Mouse (Mus musculus): Measurements from ENCODE around the gene Acoxl.

Gene Acoxl

DNA sequence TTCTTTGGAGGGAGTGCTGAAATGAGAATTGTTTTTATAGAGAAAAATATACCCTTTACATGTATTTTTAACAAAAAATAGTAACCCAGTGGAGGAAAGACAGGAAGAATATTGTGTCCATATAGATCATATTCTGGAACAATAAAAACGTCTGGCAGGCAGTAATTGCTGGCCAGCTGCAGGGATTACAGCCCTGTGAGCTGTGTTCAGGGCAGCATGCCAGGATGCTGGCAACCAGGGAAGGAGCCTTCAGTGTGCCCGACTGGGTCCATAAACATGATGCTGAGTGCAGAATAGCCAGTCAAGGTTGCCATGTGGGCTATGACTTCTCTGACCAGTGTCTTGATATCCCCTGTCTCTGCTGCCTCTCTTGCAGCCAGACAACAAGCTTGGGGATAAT is 122.5 kb downstream of the Acoxl start:
- no peak for DNase-seq

DNA sequence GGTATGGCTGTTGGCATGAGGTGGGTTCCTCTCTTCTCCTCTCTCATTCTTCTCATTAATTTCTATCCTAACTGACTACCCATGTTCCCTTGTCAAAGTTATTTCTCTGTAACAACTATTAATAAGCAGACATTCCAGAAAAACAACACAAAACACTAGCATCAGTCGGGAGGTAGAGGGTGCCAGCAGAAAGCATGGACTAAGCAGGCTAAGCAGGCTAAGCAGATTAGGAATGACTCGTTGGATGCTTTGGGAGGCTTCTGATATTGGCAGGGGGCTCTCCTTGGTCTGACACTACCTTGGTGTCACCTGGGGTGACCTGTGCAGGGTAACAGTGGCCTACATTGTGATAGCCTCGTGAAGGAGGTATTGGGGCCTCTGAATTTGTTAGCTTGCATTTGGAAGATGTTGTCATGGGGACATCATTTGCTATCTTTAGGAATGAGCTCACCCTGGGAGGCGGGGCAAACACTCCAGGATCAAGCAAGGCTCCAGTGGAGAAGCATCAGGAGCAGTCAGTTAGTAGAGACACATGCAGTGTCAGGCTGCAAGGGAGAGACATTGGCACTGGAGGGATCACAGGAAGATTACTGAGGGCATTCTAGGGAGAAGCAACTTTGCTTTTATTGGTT is 123.2 kb downstream of the Acoxl start:
- DNase-seq = no peak

DNA sequence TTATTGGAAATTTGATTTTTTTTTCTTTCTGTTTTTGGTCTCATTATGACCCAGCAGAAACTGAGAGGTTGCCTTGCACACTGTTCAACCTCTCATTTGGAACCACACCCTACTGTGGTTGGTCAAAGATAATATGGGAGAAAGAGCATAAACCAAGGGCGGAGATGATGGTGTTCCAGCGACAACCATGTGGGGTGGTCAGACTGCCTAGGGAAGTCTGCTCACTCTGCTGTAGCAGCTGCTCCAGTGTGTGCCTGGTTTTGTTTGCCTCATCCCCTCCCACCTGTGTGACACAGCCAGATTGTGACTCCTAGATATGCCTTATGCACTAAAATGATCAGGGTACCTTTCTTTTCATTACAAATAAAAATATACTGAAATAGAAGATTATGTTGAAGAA is 130.3 kb downstream of the Acoxl start:
- no peak for DNase-seq

DNA sequence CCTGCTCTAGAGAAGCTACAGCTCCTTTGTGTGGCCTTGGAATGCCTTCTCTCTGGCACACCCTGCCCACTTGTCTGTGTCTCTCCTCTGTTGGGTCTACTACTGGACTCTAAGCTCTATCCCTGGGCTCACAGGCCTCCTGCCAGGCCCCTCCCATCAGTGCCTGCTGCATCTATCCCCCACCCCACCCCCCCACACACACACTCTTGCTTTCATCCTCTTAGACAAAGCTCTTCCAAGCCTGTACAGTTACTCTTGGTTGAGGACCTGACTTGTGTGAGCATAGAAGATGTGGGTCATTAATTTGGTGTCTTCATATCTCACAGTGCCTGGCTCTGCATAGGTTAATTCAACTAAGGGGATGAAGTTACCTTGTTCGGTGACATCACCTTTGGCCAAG is 137.6 kb downstream of the Acoxl start:
- DNase-seq = no peak

DNA sequence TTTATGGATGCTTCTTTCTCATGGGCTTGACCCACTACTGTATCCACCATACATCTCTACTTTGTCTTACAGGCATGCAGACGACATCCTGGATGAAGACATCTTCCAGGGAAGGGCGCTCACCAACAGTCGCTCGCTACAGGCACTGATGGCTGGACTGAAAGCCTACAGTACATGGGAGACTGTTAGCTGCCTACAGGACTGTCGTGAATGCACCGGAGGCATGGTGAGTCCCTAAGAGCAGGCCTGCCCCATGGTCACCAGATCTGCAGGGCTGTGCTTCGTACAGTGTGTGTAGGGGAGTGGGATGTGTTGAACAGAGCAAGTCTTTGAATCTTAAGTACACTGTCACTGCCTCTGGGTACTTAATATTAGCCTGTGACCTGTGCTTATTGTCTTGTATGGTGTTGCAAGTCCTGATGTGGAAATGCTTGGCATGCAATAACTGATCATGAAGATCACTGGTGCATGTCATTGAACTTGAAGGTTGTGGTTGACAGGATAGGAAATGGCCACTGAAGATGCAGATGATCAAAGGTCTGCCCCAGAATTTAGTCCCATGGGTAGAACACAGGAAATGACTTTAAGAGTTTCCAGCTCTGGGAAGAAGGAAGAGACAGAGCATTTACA is 140.0 kb downstream of the Acoxl start:
- DNase-seq = no peak

DNA sequence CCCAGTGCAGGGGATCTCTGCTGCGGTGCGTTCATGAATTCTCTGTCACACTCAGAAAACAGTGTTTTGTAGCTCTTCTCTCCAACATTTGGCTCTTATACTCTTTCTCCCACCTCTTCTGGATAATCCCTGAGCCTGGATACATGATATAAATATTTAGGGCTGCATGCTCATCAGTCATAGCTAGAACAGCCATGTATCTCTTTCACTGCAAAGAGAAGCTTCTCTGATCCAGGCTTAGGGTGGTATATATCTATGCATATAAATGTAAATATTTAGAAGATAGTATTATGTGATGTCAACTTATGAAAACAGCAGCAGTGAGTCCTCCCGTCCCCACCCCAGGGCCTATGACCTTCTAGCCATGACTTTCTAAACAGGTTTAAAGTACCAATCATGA is 143.9 kb downstream of the Acoxl start:
- DNase-seq = no peak

DNA sequence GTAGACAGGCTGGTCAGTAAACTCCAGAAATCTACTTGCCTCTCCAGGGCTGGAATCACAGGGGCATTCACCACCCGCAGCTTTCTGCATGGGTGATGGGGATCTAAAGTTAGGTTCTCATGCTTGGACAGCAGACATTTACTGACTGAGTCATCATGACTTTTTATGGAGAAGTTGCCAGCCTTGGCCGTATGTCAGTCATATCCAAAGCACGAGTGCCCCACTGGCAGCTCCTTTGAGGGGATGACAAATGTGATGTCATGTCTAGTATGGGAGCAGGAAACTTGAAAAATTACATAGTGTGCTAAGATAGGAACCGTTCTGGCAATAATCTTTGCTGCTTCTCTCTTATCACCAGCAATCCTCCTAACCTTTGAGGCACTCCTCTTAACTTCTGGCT is 144.6 kb downstream of the Acoxl start:
- no peak for DNase-seq

DNA sequence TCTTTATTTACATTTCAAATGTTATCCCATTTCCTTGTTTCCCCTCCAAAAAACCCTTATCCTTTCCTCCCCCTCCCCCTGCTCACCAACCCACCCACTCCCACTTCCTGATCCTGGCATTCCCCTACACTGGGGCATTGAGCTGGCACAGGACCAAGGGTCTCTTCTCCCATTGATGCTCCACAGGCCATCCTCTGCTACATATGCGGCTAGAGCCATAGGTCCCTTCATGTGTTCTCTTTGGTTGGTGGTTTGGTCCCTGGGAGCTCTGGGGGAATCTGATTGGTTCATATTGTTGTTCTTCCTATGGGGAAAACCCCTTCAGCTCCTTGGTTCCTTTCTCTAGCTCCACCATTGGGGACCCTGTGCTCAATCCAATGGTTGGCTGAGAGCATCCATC is 145.3 kb downstream of the Acoxl start:
- no peak for DNase-seq

DNA sequence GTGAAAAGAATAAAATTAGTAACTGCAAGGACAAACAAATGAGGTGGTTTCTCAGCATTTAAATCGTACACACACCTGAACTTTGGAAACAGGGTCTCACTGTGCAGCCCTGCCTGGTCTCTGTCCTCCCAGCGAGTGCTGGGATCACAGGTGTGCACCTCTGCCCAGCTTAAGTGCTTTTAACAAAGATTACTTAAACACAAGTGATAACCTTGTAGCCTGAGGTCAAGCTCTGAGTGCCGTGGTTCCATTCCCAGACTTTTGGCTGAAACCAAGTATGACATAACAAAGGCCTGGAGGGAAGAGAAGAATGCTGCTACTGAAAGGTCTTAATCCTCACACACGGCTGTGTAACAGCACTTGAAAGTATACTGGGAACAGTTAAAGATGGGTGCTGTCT is 149.0 kb downstream of the Acoxl start:
- DNase-seq = no peak

DNA sequence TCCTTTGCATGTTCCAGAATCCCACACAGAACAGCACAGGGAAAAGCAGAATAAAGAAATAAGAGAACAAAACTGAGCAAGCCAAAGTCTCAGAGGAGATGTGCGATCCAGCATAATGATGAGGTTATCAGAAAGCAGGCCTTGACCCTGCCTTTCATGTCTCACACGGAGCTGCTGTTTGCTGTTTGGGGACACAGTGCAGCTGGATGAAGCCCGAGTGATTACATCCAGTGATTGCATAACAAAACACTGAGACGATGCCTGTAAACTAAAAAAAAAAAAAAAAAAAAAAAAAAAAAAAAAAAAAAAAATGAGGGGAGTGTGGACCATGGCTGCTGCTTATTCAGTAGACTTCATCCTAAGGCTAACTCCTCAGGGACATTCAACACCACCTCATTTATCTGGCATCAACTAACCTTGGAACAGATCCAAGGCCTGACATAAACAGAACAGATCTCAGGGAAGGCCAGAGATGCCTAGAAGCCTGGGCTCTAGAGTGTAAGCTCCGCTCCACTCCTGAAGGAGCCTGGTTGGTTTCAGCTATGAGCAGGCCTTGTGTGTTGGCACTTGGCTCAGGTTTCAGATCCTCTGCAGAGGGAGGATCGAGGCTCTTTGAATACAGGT is 152.3 kb downstream of the Acoxl start:
- DNase-seq = no peak

DNA sequence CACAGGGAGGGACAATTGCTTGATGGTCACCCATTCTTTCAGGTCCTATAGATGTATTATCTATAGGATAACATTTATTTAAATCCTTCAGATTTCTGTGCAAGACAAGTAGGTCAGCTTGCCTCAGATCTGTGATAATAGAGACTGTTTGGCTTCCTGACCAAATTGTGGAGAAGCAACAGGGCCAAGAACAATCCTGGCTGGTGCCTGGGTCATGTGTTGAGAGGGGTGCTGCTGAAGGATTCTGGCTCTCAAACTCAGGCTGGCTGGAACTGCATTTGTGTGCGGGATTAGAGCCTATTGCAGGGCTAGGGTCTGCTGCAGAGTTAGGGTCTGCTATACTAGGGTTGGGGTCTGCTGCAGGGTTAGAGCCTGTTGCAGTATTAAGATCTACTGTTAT is 153.0 kb downstream of the Acoxl start:
- DNase-seq = no peak

DNA sequence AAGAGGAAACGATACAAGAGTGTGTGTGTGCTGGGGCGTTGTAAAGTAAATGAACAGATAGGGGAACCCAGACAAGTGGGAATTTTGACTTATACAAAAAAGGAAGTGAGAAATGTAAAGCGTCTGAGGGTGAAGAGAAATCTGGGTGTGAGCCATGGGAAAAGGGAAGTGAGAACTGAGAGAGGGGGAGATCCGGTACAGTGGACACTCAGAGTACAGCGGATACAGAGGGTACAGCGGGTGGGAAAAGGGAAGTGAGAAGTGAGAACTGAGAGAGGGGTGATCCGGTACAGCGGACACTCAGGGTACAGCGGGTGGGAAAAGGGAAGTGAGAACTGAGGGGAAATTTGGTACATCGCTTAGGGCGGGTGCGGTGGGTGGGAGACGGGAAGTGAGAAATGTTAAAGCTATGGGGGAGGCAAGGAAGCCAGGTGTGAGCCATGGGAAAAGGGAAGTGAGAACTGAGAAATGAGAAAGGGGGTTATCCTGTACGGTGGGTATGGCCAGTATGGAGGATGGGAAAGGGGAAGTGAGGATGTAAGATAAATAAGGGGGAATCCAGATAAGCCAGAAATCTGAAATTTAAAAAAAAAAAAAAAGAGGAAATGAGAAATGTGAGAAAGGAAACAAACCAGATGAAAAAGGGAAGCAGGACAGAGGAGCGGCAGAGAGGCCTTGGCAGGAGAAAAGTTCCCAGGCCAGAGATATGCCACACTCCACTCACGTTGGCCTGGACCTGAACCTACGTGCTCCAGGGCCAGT is 170.2 kb downstream of the Acoxl start:
- DNase-seq = no peak

DNA sequence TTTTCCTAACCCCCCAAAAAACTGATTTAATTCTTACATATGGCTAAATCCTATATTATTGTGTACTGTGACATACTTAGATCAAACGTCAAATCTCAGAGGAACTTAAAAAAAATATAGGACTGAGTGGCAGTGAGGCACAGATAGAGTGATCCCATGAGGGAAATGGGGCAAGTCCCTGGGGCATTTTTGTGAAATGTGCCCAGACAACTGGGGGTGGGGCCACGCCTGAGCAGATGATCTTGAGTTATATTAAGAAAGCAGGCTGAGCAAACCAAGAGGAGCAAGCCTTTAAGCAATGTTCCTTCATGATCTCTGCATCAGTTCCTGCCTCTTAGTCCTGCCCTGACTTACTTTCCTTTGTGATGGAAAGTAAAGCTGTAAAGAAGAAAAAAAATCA is 175.9 kb downstream of the Acoxl start:
- DNase-seq = no peak

DNA sequence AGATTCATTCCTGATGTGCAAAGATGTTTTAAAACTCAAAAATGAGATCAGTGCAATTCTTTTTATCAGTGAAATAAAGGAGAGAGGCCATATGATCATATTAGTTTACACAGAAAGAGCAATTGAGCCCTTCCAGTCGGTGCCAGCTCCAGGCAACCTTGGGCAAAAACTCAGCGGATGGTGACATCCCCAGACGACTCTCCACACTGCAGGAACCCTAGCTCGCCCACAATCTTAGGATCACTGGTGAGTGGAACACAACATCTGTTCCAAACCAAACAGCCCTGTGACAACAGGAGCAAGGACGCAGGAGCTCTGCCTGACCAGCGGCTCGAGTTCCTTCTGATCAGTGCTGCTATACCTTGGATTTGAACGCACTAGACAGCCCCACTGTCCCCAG is 176.9 kb downstream of the Acoxl start:
- no peak for DNase-seq

DNA sequence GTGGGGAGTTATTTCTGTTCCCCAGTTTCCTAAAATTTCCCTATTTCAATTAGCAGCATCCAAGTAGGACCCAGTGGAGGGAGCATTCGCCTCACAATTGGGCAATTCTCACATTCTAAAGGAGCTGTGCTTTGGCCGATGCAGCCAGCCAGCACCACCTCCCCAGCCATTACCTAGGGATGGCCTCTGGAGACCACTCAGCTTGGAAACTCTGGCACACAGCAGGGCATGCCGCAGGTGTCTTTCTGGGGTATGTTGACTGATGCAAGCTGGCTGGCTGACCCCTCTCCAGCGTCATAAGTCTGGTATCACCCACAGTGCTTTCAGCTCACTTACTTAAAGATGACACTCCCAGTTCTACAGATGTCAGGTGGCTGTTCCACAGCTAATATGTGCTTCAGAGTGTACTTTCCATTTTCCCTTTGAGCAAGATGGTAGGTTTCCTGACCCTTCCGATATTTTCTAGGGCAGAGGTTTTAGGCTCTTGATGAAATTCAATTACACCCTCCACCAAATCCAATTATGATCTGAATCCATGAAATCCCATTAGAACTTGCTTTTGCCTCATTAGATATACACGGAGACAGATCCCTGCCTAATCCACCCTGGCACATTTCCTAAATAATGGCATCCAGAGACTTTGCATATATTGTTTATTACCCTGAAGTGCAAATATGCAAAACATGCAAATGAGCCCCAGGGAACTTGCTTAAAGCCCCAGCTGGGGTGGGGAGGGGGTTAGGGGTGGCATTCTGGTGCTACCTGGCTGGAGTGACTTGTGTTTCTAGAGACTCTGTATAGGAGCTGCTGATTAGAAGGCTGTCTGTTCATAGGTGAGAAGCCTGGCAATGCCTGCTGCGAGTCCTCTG is 181.6 kb downstream of the Acoxl start:
- no peak for DNase-seq

DNA sequence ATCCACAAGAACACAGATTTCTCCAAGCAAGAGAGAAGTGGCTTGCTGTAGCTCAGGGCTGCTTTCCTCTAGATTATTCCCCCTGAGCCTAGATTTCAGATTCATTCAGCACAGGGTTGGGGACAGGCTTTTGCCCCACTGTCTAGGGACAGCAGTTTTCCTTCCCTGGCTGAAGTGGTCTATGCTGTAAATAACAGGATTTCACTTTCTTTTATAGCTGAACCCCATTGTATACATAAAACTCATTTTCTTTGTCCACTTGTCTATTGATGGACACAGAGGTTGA is 182.2 kb downstream of the Acoxl start:
- no peak for DNase-seq

DNA sequence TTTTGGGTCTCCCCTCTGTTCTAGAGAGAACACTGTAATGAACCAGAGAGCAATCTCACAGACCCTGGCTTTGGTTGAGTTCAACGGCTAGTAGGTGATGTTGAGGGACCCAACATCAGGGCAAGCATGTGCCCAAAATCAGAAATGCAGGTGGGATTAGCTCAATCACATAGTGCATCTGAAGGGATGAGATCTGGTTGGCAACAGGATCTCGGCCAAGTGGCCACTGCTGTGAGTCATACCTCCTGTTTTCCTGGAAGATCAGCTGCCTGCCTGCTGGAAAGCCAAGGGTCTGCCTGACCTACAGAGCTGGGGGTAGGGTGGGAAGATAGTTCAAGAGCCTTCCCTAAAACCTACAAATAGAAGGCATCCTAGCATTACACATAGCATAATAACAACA is 185.2 kb downstream of the Acoxl start:
- DNase-seq = no peak

DNA sequence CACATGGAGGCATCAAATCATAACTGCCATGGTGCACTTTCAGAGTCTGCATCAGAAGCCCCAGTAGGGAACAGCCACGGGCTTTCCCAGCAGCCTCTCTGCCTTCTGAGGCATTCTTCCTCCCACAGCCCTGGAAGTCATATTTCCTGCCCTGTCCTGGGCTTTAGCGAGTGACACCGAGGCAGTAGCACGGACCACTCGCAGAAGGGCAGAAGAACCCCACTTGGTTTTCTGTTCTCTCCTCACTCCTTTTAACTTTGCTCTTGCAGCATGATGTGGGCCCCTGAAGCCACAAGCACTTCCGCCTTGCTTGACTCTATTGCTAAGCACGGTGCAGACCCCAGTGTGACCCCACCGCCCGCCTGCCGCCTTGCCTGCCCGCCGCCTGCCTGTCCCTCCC is 189.0 kb downstream of the Acoxl start:
- DNase-seq = peak; percentile 68

DNA sequence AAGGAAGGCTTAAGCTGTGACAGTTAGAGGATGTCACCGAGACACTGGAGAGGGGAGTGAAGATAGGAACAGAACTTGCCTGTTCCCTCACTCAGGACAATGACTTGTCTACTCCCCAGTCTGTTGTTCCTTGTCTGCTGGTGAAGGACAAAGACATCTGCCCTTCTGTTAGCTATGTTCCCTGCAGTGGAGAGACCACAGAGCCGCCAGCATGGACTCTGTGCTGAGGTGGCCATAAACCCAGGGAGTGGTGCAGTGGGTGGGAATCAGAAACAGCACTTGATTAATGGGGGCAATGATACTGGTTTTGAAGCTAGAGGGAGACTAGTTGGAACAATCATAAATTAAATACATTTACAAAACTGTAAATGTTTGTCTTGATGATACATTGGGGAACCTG is 191.3 kb downstream of the Acoxl start:
- no peak for DNase-seq

DNA sequence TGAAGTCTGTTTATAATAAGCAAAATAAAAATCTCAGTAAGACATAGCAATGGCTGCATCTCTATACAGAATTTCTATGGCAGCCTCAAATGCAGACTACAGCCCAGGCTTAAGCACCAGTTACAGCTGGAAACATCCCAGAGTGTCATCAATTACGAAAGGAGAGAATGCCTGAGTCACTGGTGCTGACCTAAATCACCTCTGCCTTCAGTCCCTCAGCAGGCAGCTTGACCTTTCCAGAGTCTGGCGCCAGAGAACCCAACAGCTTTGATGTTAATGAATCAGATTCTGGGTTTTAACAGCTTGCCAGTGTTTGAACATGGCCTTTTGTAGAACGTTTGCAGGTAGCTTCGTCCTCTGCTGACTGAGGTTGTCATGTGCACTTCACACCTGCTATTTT is 193.4 kb downstream of the Acoxl start:
- DNase-seq = no peak

DNA sequence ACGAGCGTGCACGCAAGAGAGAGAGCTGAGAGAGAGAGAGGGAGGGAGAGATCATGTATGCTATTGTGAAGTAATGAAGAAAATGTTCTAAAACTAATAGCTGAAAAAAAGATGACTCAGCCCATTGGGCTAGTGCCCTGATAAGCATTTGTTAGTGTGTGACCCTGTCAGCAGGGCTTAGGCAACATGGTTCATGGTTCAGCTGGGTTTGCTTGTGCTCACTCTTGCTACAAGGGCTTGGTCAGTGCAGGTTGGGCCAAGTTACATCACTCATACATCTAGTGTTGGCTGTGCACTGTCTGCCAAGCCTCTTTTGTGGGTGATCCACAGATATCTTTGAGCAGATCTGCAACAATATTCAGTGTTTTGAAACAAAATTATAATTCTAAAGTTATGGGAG is 194.8 kb downstream of the Acoxl start:
- no peak for DNase-seq

DNA sequence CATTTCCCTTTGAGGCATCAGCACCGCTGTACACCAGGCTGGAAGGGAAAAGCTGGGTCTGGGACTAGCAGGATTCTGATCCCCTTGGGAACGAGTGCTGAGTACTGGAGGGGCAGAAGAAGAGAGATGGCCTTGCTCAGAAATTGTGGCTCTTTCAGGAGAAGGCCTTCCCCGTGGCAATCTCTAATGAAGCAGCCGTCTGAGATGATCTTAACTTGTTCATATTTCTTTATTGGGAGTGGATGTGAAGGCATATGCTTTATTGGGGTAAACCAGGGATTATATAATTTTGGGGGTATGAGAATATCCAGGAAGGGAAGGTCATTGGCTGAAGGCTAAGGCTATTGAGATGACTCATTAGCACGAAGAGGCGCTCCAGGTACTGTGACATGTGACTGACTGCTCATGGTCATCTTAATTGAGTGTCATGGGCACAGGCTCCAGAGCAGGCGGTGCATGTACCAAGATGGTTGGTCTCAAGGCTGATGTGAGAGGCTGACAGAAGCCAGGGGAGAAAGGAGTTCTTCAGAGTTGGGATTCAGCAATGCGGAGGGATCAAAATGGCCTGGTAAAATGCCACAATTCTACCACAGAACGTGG is 195.5 kb downstream of the Acoxl start:
- DNase-seq = no peak

Data from thymus, postnatal 14 days (tissue).